Mouse (Mus musculus) cerebellum, adult (tissue): Measurements from ENCODE around the gene Npas3.

ENCODE experiments used
- ATAC-seq: cut with Nextera tagmentation; 2 replicates; pipeline ENCODE4 v1.9.2; 2017; ENCODE audit warnings: mild to moderate bottlenecking, moderate library complexity, mixed read lengths; ENCODE audit not compliant: insufficient number of reproducible peaks, low FRiP score, low TSS enrichment

The Npas3 gene

GRCm38 (mm10) chr12:54037602-54038001 lies 789.1 kb downstream of the Npas3 start:
- ATAC-seq: no peak

- no peak for ATAC-seq
Observed at GRCm38 (mm10) chr12:54042996-54043544, 794.6 kb downstream of the Npas3 start.

GRCm38 (mm10) chr12:54044606-54045334 lies 796.3 kb downstream of the Npas3 start:
- no peak for ATAC-seq

- ATAC-seq: no peak
Observed at GRCm38 (mm10) chr12:54045360-54045759, 796.9 kb downstream of the Npas3 start.

- ATAC-seq: no peak
Observed at GRCm38 (mm10) chr12:54046824-54047223, 798.3 kb downstream of the Npas3 start.

- ATAC-seq: no peak
Observed at GRCm38 (mm10) chr12:54048126-54048525, 799.6 kb downstream of the Npas3 start.

- no peak for ATAC-seq
Observed at GRCm38 (mm10) chr12:54049926-54050325, 801.4 kb downstream of the Npas3 start.

GRCm38 (mm10) chr12:54052939-54053338 lies 804.5 kb downstream of the Npas3 start:
- ATAC-seq: no peak

GRCm38 (mm10) chr12:54053598-54053997 lies 805.1 kb downstream of the Npas3 start:
- ATAC-seq: no peak

- ATAC-seq: no peak
Observed at GRCm38 (mm10) chr12:54060732-54061131, 812.3 kb downstream of the Npas3 start.

- no peak for ATAC-seq
Observed at GRCm38 (mm10) chr12:54061168-54061567, 812.7 kb downstream of the Npas3 start.

- no peak for ATAC-seq
Observed at GRCm38 (mm10) chr12:54064986-54065385, 816.5 kb downstream of the Npas3 start.

- ATAC-seq: no peak
Observed at GRCm38 (mm10) chr12:54065607-54066006, 817.1 kb downstream of the Npas3 start.

- no peak for ATAC-seq
Observed at GRCm38 (mm10) chr12:54067419-54067818, 818.9 kb downstream of the Npas3 start.

GRCm38 (mm10) chr12:54067886-54068756 lies 819.6 kb downstream of the Npas3 start:
- ATAC-seq: no peak

GRCm38 (mm10) chr12:54068757-54069146 lies 820.3 kb downstream of the Npas3 start:
- ATAC-seq: no peak

GRCm38 (mm10) chr12:54074012-54074411 lies 825.5 kb downstream of the Npas3 start:
- ATAC-seq: no peak

GRCm38 (mm10) chr12:54080996-54081395 lies 832.5 kb downstream of the Npas3 start:
- no peak for ATAC-seq

- ATAC-seq: no peak
Observed at GRCm38 (mm10) chr12:54093729-54094128, 845.3 kb downstream of the Npas3 start.

- no peak for ATAC-seq
Observed at GRCm38 (mm10) chr12:54096492-54096891, 848.0 kb downstream of the Npas3 start.

- no peak for ATAC-seq
Observed at GRCm38 (mm10) chr12:54098136-54098535, 849.7 kb downstream of the Npas3 start.
